Mouse (Mus musculus): ENCODE measurements around the gene Ccdc190. TPM values are rescaled to one million over a fixed set of nuclear protein-coding genes. Genes with fewer than 3 reads are reported as not detected.

Ccdc190 gene
- 0.08 and 0.11 TPM in 2 replicates for polyA plus RNA-seq (2015; fragmentation: Nextera tagmentation; extraction: Ambion mirVana)

DNA sequence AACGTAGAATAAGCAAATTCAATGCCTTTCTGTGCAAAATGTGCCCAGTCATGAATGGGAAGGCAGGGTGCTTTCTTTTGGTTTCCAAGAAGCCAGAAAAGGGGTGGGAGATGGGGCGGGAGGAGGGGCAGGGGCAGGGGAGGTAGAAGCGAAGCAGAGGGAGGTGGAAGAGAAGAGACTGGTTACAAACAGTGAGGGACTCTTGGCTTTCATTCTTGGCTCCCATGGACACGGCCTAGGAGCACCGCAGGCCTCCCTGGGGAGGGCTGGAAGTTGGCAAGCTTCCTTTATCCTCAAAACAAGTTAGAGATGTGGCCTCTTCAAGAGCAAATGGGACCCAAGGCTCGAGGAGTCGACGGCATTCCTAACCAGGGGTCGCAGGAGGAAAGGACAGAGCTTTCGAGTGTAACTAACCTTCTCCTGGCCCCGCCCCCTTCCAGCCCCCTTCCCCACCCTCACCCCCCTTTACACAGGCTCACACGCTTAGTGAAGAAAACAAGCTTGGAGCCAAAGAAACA lies at the start of gene Ccdc190:
Gene Ccdc190, plus strand, starts transcription at position 195 of the 518 bp plus-strand sequence.
- Histone ChIP-seq H3K27ac (replicated peaks) (no peak within 1 kb of the TSS), H3K9me3 (ENCODE audit: control insufficient read depth, low read length) (no peaks in the 10 kb centered on the region), H3K36me3 (ENCODE audit: control insufficient read depth, insufficient read depth, low read length) (no peaks in the 10 kb centered on the region), H3K4me1 (replicated peaks; ENCODE audit: control insufficient read depth, insufficient read depth) (no peaks in the 10 kb centered on the region), H3K4me2 (replicated peaks; ENCODE audit: low read depth) (peak within 1 kb of the TSS; percentile 39), H3K4me3 (ENCODE audit: low read depth, low read length) (no peak within 1 kb of the TSS), H3K9ac (ENCODE audit: low read length) (0 out of 2 replicates have a peak within 1 kb of the TSS, but pooled peaks have one; percentile 13), H3K27me3 (ENCODE audit: control insufficient read depth, insufficient read depth, low read length) (no peaks in the 10 kb centered on the region)
- ATAC-seq (ENCODE audit: low FRiP score, low TSS enrichment) (peak; percentile 53; the same call in 1 of the 2 replicates), DNase-seq (ENCODE audit: low spot score) (no peak)
- no peak for TF ChIP-seq EP300 (optimal IDR thresholded peaks at IDR 0.05)
- 24% methylated on average over 12 of the region's 12 CpGs for WGBS

DNA sequence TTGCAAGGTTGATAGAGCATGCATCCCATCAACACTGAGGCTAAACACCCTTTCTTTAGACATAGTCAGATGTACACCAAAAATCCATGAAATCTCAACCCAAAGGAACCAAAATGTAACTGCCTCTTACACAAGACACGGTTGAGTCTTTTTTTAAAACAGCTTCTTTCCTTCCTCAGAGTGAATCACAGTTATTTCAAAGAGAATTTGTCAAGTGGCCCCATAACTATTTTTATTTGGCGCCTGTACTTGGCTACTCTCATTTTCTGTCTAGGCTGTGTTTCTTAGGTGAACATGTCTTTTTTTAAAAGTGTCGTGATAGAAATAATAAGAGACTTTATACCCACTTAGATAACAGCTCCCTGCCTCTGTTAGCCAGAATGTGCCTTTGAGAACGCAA lies 49.4 kb upstream of the Ccdc190 start:
- H3K4me3 ChIP-seq (ENCODE audit: low read depth, low read length) = no peak overlapping the region
- no peak overlapping the region for H3K27ac ChIP-seq (replicated peaks)
- H3K36me3 ChIP-seq (ENCODE audit: control insufficient read depth, insufficient read depth, low read length) = no peaks in the 10 kb centered on the region
- no peak overlapping the region for H3K4me2 ChIP-seq (replicated peaks; ENCODE audit: low read depth)
- H3K9me3 ChIP-seq (ENCODE audit: control insufficient read depth, low read length) = no peaks in the 10 kb centered on the region
- ATAC-seq (ENCODE audit: low FRiP score, low TSS enrichment) = no peak
- TF ChIP-seq CTCF (IDR thresholded peaks at IDR 0.05; ENCODE audit: low read depth) = no peak
- TF ChIP-seq EP300 (optimal IDR thresholded peaks at IDR 0.05) = no peak
- no peaks in the 10 kb centered on the region for H3K4me1 ChIP-seq (replicated peaks; ENCODE audit: control insufficient read depth, insufficient read depth)
- WGBS = 82% methylated on average over 4 of the region's 4 CpGs
- H3K27me3 ChIP-seq (ENCODE audit: control insufficient read depth, insufficient read depth, low read length) = no peaks in the 10 kb centered on the region
- no peak overlapping the region for H3K9ac ChIP-seq (ENCODE audit: low read length)
- DNase-seq (ENCODE audit: low spot score) = no peak

DNA sequence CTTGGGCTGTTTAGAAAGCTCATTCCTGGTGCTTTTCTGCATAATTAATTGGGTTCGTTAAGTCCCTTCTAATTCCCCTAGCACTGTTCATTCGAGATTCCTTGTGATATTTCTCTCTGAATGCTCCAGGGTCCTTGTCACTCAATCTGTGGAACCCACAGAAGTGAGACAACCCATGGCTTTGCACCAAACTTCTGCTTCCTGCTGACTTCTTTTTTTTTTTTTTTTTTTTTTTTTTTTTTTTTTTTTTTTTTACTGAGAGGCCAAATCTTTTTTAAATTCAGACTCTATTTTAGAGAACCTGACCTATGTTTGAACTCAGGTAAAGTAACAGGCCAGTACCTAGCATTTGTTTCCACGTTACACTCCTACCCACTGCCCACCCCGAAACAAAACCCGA lies 48.3 kb upstream of the Ccdc190 start:
- ATAC-seq (ENCODE audit: low FRiP score, low TSS enrichment) = no peak
- TF ChIP-seq EP300 (optimal IDR thresholded peaks at IDR 0.05) (no peak), CTCF (IDR thresholded peaks at IDR 0.05; ENCODE audit: low read depth) (no peak)
- H3K36me3 ChIP-seq (ENCODE audit: control insufficient read depth, insufficient read depth, low read length) = no peaks in the 10 kb centered on the region
- no peak for DNase-seq (ENCODE audit: low spot score)
- no peak overlapping the region for H3K27ac ChIP-seq (replicated peaks)
- no peaks in the 10 kb centered on the region for H3K27me3 ChIP-seq (ENCODE audit: control insufficient read depth, insufficient read depth, low read length)
- no peak overlapping the region for H3K4me3 ChIP-seq (ENCODE audit: low read depth, low read length)
- 89% methylated on average over 5 of the region's 5 CpGs for WGBS
- no peak overlapping the region for H3K9ac ChIP-seq (ENCODE audit: low read length)
- H3K4me1 ChIP-seq (replicated peaks; ENCODE audit: control insufficient read depth, insufficient read depth) = no peaks in the 10 kb centered on the region
- H3K9me3 ChIP-seq (ENCODE audit: control insufficient read depth, low read length) = no peaks in the 10 kb centered on the region
- no peak overlapping the region for H3K4me2 ChIP-seq (replicated peaks; ENCODE audit: low read depth)

DNA sequence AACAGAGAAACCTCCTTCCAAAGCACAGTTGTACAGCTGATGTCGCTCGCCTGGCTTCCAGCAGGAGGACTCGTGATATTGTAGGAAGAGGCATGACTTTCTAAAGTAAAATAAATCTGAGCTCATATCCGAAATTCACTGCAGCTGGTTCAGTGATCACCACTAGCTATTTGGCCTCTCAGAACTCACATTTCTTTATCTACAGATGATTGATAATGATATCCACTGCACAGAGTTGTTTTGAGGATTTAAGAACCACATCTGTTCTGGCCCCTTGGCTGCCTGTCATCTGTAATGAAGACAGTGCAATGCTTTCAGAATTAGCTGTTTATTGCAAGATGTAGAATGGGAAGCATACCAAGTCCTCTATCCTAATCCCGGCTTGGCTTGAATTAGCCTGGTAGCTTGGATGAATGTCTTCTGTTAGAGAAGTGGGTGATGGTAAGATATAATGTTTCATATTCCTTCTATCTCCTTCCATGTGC lies 45.3 kb upstream of the Ccdc190 start:
- Histone ChIP-seq H3K27me3 (ENCODE audit: control insufficient read depth, insufficient read depth, low read length) (no peaks in the 10 kb centered on the region), H3K4me1 (replicated peaks; ENCODE audit: control insufficient read depth, insufficient read depth) (no peaks in the 10 kb centered on the region), H3K27ac (replicated peaks) (no peak overlapping the region), H3K36me3 (ENCODE audit: control insufficient read depth, insufficient read depth, low read length) (no peaks in the 10 kb centered on the region), H3K4me3 (ENCODE audit: low read depth, low read length) (no peak overlapping the region), H3K9me3 (ENCODE audit: control insufficient read depth, low read length) (no peaks in the 10 kb centered on the region), H3K4me2 (replicated peaks; ENCODE audit: low read depth) (no peak overlapping the region), H3K9ac (ENCODE audit: low read length) (no peak overlapping the region)
- WGBS = 50% methylated on average over 5 of the region's 5 CpGs
- TF ChIP-seq EP300 (optimal IDR thresholded peaks at IDR 0.05) = no peak
- peak; percentile 47 for TF ChIP-seq CTCF (IDR thresholded peaks at IDR 0.05; ENCODE audit: low read depth)
- ATAC-seq (ENCODE audit: low FRiP score, low TSS enrichment) (peak; percentile 67; the same call in 1 of the 2 replicates), DNase-seq (ENCODE audit: low spot score) (no peak)

DNA sequence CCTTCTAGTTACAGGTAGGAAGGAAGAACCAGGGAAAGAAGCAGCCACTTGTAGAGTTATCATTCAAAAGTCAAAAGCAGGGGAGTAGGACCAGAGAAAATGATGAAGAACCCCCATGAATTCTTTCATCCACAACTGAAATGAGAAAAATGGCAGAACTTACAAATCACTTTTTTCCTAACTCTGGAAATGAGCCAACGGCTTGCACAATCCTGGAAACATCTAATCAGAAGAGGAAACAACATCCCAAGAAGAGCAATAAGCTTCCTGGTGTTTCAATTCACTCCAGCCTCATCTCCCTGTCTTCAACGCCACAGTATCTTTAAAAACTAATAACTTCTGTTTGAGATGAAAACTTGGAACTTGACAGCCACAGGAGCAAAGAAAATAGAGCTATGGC lies 39.2 kb upstream of the Ccdc190 start:
- TF ChIP-seq CTCF (IDR thresholded peaks at IDR 0.05; ENCODE audit: low read depth) (no peak), EP300 (optimal IDR thresholded peaks at IDR 0.05) (no peak)
- H3K9ac ChIP-seq (ENCODE audit: low read length) = no peak overlapping the region
- H3K4me2 ChIP-seq (replicated peaks; ENCODE audit: low read depth) = no peak overlapping the region
- no peak overlapping the region for H3K4me3 ChIP-seq (ENCODE audit: low read depth, low read length)
- ATAC-seq (ENCODE audit: low FRiP score, low TSS enrichment) (no peak), DNase-seq (ENCODE audit: low spot score) (no peak)
- no peaks in the 10 kb centered on the region for H3K27me3 ChIP-seq (ENCODE audit: control insufficient read depth, insufficient read depth, low read length)
- no peaks in the 10 kb centered on the region for H3K4me1 ChIP-seq (replicated peaks; ENCODE audit: control insufficient read depth, insufficient read depth)
- H3K36me3 ChIP-seq (ENCODE audit: control insufficient read depth, insufficient read depth, low read length) = no peaks in the 10 kb centered on the region
- WGBS = 80% methylated on average over 2 of the region's 2 CpGs
- 0 out of 2 replicates have a peak, but pooled peaks cover 2% of the 10 kb centered on the region for H3K9me3 ChIP-seq (ENCODE audit: control insufficient read depth, low read length)
- H3K27ac ChIP-seq (replicated peaks) = no peak overlapping the region

DNA sequence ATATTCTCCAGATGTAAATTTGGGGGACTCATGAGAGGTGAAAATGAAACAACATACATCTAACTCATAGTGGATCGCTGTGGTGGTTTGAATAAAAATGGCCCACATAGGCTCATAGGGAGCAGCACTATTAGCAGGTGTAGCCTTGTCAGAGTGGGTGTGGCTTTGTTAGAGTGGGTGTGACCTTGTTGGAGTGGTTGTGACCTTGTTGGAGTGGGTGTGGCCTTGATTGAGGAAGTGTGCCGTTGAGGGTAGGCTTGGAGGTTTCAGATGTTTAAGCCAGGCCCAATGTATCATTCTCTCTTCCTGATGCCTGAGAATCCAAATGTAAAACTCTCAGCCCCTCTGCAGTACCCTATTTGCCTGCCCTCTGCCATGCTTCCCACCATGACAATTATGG lies 34.5 kb upstream of the Ccdc190 start:
- H3K9ac ChIP-seq (ENCODE audit: low read length) = no peak overlapping the region
- no peak overlapping the region for H3K27ac ChIP-seq (replicated peaks)
- TF ChIP-seq EP300 (optimal IDR thresholded peaks at IDR 0.05) (no peak), CTCF (IDR thresholded peaks at IDR 0.05; ENCODE audit: low read depth) (no peak)
- H3K4me2 ChIP-seq (replicated peaks; ENCODE audit: low read depth) = no peak overlapping the region
- no peak overlapping the region for H3K4me3 ChIP-seq (ENCODE audit: low read depth, low read length)
- no peaks in the 10 kb centered on the region for H3K4me1 ChIP-seq (replicated peaks; ENCODE audit: control insufficient read depth, insufficient read depth)
- H3K9me3 ChIP-seq (ENCODE audit: control insufficient read depth, low read length) = 0 out of 2 replicates have a peak, but pooled peaks cover 2% of the 10 kb centered on the region
- 66% methylated on average over 2 of the region's 2 CpGs for WGBS
- no peak for DNase-seq (ENCODE audit: low spot score)
- H3K36me3 ChIP-seq (ENCODE audit: control insufficient read depth, insufficient read depth, low read length) = no peaks in the 10 kb centered on the region
- no peak for ATAC-seq (ENCODE audit: low FRiP score, low TSS enrichment)
- no peaks in the 10 kb centered on the region for H3K27me3 ChIP-seq (ENCODE audit: control insufficient read depth, insufficient read depth, low read length)

Data from stomach, postnatal 0 days (tissue).